Mouse (Mus musculus) adrenal gland, postnatal 14 days (tissue): Measurements from ENCODE around the gene Sergef. TPM values are rescaled to one million over a fixed set of nuclear protein-coding genes. Genes with fewer than 3 reads are reported as not detected.
"Not testable (repeated sequence)": the region's sequence is repeated elsewhere in the genome, so short reads cannot be mapped to it uniquely, and the experiment has no call there.

Source experiments
- DNase-seq: peaks from one replicate; pipeline ENCODE4 v3.0.0; 2021; ENCODE audit warnings: mixed read lengths
- long read RNA-seq, 2 experiments: library from polyadenylated mRNA; stranded (forward); transcript quantifications; one replicate each; pipeline ENCODE4 v2.0.0; 2021
- total RNA-seq: library from RNA; stranded (reverse); gene quantifications from 2 replicates; pipeline ENCODE4 v1.2.3, GENCODE M21; 2021

The Sergef gene
- total RNA-seq: 13.8 and 14.0 TPM in 2 replicates
- long read RNA-seq, experiment 1, transcript Sergef-201 (11 exons, 1,465 nt): major isoform, 28 of 35 reads
- long read RNA-seq, experiment 1, partial matches to known transcripts: 0 of 35 reads
- long read RNA-seq, experiment 1, other reads (novel, unspliced or antisense): 7 of 35 reads
- long read RNA-seq, experiment 2, transcript Sergef-201 (11 exons, 1,465 nt): major isoform, 10 of 15 reads
- long read RNA-seq, experiment 2, partial matches to known transcripts: 2 of 15 reads
- long read RNA-seq, experiment 2, other reads (novel, unspliced or antisense): 3 of 15 reads

DNA sequence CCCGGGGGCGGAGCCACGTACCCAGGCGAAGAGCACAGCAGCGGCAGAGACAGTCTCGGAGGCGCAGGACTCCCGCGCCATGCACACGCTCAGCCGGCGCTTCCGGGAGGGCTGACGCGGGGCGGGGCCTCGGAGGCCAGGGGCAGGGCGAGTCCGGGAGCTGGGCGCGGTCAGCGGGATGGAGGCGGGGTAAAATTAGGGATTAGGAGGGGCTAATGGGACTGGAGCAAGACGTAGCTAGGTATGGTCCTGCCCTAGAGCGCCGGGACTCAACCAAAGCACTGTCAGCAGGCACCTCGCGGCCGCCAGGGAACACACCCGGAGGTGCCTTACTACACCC lies at the start of gene Sergef:
TSS of gene Sergef (minus strand) at position 116 of the 340 bp plus-strand sequence.
- DNase-seq: peak; percentile 94

DNA sequence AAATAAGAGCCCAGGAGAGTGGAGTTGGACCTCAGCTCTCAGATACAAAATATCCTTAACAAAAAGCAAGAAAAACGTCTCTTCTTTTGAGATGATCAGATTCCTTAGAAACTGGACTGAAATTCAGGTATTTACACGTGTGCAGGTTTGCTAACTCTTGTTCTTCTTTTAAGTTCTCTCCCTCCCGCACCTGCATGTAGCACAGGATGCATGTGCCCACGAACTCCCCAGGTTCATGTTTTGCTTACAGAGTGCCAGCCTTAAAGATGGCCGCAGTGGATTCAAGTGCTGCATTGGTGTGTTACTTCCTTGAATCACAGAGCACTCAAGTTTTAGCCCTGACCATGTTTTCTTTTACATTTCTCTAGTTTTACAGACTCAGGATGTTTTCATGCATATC lies 47.2 kb upstream of the Sergef start:
- no peak for DNase-seq

DNA sequence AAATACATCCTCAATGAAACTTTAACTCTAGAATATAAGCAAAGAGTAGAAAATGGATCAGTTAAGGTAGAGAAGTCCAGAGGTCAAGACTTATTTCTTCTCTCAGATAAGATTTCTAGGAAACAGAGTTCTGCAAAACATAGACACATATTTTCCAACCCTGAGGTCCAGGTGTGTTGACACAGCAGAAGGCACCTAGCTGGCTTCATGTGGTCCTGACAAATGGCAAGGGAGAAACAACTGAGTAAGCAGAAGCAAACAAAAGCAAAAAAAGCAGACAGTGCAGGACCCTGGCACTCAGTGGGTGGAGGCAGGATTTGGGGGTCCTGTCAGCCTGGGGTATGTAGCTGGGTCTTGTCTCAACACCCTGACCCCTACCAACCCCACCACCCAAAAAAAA lies 41.1 kb upstream of the Sergef start:
- DNase-seq: no peak

DNA sequence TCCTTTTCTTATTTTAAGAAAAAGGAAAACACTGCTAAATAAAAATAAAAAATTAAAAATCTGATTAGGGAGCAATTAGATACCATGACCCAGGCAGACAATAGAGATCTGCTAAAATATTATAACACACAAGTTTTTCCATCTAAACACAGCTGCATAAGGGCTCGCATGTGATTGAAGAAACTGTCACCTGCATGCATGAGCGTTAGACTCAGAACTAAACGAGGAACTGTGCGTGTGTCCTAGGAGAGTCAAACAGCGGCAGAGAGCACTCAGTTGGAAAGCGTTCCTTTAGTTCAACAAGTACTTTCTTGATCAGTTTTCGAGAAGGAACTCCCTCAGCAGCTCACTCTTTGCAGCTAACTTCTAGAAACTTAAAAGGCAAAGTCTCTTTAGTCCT lies 39.4 kb upstream of the Sergef start:
- DNase-seq: not testable (repeated sequence)

- no peak for DNase-seq
These were observed 38.8 kb upstream of the Sergef start for GRCm38 (mm10) chr7:46678417-46678816.

GRCm38 (mm10) chr7:46676808-46677360 lies 37.3 kb upstream of the Sergef start:
- no peak for DNase-seq

GRCm38 (mm10) chr7:46675886-46676285 lies 36.3 kb upstream of the Sergef start:
- DNase-seq: no peak

DNA sequence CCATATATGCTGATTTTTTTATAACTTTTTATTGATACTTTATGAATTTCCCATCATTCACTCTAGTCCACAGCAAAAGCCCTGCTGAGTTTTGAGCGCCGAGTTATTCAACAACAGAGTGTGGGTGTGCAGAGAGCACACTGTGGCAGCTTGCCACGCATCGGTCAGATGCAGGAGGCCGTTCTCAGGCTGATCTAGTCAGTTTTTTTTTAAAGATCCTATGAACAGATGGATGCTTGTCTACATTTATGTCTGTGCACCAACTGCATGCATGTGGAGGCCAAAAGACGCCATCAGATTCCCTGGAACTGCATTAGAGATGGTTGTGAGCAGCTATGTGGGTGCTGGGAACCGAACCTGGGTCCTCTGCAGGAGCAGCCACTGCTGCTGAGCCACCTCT lies 35.5 kb upstream of the Sergef start:
- DNase-seq: no peak

- no peak for DNase-seq
These were observed 32.6 kb upstream of the Sergef start, which contains the start of gene Tph1 for GRCm38 (mm10) chr7:46672160-46672672. Tph1 (minus strand) TSS chr7:46672537.

GRCm38 (mm10) chr7:46667256-46667655 lies 27.6 kb upstream of the Sergef start:
- DNase-seq: peak; percentile 24

- peak; percentile 44 for DNase-seq
These were observed 25.6 kb upstream of the Sergef start for GRCm38 (mm10) chr7:46665236-46665635.

DNA sequence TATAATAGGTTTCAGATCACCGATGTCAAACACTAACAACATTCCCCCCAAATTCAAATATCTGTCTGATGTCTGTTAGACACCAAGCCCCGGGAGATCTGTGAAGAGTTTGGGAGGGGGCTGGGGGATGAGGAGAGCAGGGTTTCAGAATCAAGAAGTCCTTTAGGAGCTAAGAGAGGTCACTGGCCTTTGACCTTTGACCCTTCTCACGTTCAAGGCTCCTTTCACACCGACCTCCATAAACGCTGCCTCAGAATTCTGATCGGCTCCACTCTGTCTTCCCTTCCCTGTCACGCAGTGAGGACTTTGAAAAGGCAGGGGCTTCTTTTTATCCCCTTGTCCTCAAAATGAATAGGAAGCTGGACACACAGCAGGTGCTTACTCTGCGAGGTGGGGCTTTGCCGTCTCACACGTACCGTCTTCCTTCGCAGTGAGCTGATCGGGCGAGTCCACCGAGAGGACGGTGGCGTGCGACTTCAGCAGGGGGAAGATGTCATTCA lies 22.0 kb upstream of the Sergef start:
- no peak for DNase-seq

DNA sequence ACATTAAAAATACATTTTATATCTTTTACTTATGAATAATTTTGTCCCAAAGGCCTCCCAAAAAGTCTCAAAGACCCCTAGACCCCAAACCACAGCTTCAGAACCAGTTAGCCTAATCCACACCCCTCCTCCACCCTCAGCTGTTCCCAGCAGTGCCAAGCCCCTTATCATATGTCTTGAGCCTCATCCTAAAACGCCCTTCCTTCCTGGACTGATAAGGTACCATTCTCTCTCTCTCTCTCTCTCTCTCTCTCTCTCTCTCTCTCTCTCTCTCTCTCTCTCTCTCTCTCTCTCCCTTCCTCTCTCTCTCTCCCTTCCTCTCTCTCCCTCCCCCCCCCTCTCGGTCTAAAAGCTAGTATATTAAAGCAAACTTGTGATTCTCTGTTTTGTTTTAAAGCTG lies 12.7 kb upstream of the Sergef start:
- DNase-seq: no peak

GRCm38 (mm10) chr7:46650231-46650630 lies 10.6 kb upstream of the Sergef start:
- not testable (repeated sequence) for DNase-seq

GRCm38 (mm10) chr7:46648431-46649140 lies 9.0 kb upstream of the Sergef start:
- no peak for DNase-seq

- DNase-seq: peak; percentile 26
These were observed 3.6 kb upstream of the Sergef start for GRCm38 (mm10) chr7:46643172-46643571.

- DNase-seq: no peak
These were observed 455 bp upstream of the Sergef start for GRCm38 (mm10) chr7:46640062-46640461.

- DNase-seq: no peak
These were observed 517 bp downstream of the Sergef start for GRCm38 (mm10) chr7:46638889-46639691.

- peak; percentile 74 for DNase-seq
These were observed 11.1 kb downstream of the Sergef start for GRCm38 (mm10) chr7:46628375-46628975.

DNA sequence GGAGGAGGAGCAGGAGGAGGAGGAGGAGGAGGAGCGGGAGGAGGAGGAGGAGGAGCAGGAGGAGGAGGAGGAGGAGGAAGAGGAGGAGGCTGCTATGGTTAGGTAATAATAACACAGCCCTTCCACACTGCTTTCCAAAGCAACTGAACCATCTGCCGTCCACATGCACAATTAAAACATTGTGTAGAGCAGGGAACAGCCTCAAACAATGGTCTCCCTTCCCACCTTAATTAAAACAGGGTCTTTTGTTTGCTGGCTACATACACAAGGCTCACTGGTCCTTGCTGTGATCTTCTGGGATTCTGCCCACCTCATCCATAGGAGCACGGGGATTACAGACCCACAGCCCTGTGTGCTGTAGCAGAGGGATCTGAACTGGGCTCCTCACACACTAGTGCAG lies 15.6 kb downstream of the Sergef start:
- no peak for DNase-seq

GRCm38 (mm10) chr7:46618416-46619110 lies 21.0 kb downstream of the Sergef start:
- no peak for DNase-seq
